Mouse (Mus musculus) spleen, adult 2 months (tissue): ENCODE data around the gene Lcmt1.

Experiments used
- CTCF ChIP-seq: fragments of 200-500 bp; IDR thresholded peaks from 2 replicates; pipeline ENCODE4 v1.5.1; 2011; ENCODE audit warnings: mild to moderate bottlenecking, inconsistent platforms; ENCODE audit not compliant: insufficient read depth, insufficient read length, insufficient replicate concordance; ENCODE audit errors: extremely low read depth
- POLR2A ChIP-seq: fragments of 200-500 bp; IDR thresholded peaks from 2 replicates; pipeline ENCODE4 v1.6.1; 2011; ENCODE audit warnings: low read depth, low read length, inconsistent platforms

DNA sequence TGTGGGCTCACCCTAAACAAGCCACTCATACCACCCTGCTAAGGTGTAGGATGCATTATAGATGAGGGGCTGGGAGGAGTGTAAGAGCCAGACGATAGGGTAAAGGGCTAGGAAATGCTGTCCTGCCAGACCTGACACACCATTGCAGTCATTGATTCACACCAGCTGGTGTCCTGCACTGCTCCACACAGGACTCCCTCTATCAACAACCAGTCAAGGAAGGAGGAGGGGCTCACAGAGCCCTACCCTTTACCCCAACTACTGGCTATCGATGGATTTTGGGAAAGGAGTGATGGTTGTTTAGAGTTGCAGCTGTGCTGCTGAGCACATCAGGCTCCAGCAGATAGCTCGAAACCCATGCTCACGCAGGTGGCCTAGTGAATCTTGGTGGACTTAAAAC lies 47.2 kb downstream of the Lcmt1 start:
- TF ChIP-seq CTCF (no peak), POLR2A (no peak)
